Mouse (Mus musculus): ENCODE results near the gene Gm49320.

The Gm49320 gene

GRCm38 (mm10) chr8:4259125-4259804 lies 20.6 kb downstream of the Gm49320 start, which contains the start of gene Ctxn1:
Gene Ctxn1 (minus strand): TSS chr8:4259274.
- DNase-seq, result peak; percentile 99

GRCm38 (mm10) chr8:4259805-4260170 lies 21.1 kb downstream of the Gm49320 start:
- DNase-seq, result peak; percentile 90

GRCm38 (mm10) chr8:4263105-4263791 lies 24.6 kb downstream of the Gm49320 start:
- DNase-seq, result no peak

- peak; percentile 85 for DNase-seq
Observed at GRCm38 (mm10) chr8:4265160-4265914, 26.7 kb downstream of the Gm49320 start.

GRCm38 (mm10) chr8:4267627-4268026 lies 29.0 kb downstream of the Gm49320 start:
- DNase-seq, result no peak

- DNase-seq, result no peak
Observed at GRCm38 (mm10) chr8:4269609-4270008, 30.9 kb downstream of the Gm49320 start.

GRCm38 (mm10) chr8:4275275-4276110 lies 36.8 kb downstream of the Gm49320 start, which contains the start of gene Timm44:
Gene Timm44 (minus strand): TSS chr8:4275913.
- DNase-seq, result peak; percentile 100

- DNase-seq, result no peak
Observed at GRCm38 (mm10) chr8:4276111-4276465, 37.4 kb downstream of the Gm49320 start.

GRCm38 (mm10) chr8:4292738-4293137 lies 54.1 kb downstream of the Gm49320 start:
- no peak for DNase-seq

- no peak for DNase-seq
Observed at GRCm38 (mm10) chr8:4297822-4298221, 59.2 kb downstream of the Gm49320 start.
